Mouse (Mus musculus): Measurements from ENCODE around the gene Olfr484.
"Not testable (repeated sequence)": the region's sequence is repeated elsewhere in the genome, so short reads cannot be mapped to it uniquely, and the experiment has no call there.

The Olfr484 gene

GRCm38 (mm10) chr7:108127349-108127748 is at the start of gene Olfr484:
TSS of gene Olfr484 (minus strand) at chr7:108127449.
- DNase-seq = no peak

GRCm38 (mm10) chr7:108172642-108173041 is 45.4 kb upstream of the Olfr484 start, which contains the start of gene Olfr486:
TSS of gene Olfr486 (minus strand) at chr7:108172742.
- DNase-seq = not testable (repeated sequence)

- DNase-seq = no peak
Measured at GRCm38 (mm10) chr7:108159771-108160170, 32.5 kb upstream of the Olfr484 start, which contains the start of gene Olfr485. TSS of gene Olfr485 (minus strand) at chr7:108159871.

- no peak for DNase-seq
Measured at GRCm38 (mm10) chr7:108121416-108121815, 5.8 kb downstream of the Olfr484 start.

- no peak for DNase-seq
Measured at GRCm38 (mm10) chr7:108120681-108121080, 6.6 kb downstream of the Olfr484 start.

- DNase-seq = no peak
Measured at GRCm38 (mm10) chr7:108100549-108100948, 26.7 kb downstream of the Olfr484 start, which contains the start of gene Olfr483. TSS of gene Olfr483 (plus strand) at chr7:108100849.

GRCm38 (mm10) chr7:108097486-108097885 is 29.8 kb downstream of the Olfr484 start, which contains the start of gene Olfr482:
TSS of gene Olfr482 (minus strand) at chr7:108097586.
- DNase-seq = no peak

GRCm38 (mm10) chr7:108079555-108079954 is 47.7 kb downstream of the Olfr484 start, which contains the start of gene Olfr481:
TSS of gene Olfr481 (plus strand) at chr7:108079855.
- DNase-seq = no peak

All from kidney, postnatal 36 days (tissue).